Mouse (Mus musculus): ENCODE measurements around the gene Gsx1.

Gsx1 gene

GRCm38 (mm10) chr5:147207852-147208251, 19.4 kb downstream of the Gsx1 start:
- DNase-seq, result no peak

GRCm38 (mm10) chr5:147208471-147208870, 20.0 kb downstream of the Gsx1 start:
- DNase-seq, result no peak

- peak; percentile 74 for DNase-seq
These were observed 39.0 kb downstream of the Gsx1 start for GRCm38 (mm10) chr5:147227354-147228112.

GRCm38 (mm10) chr5:147235406-147236309, 47.2 kb downstream of the Gsx1 start:
- no peak for DNase-seq

Data from thymus, postnatal 25 days (tissue).